Mouse (Mus musculus) Muller cell, postnatal 12 days (primary cell): ENCODE data around the gene Trim28.

Experiments used
- DNase-seq: peaks from one replicate; pipeline ENCODE4 v3.0.0-alpha.2; 2015; ENCODE audit errors: inconsistent ontology term

The Trim28 gene

GRCm38 (mm10) chr7:12998851-12999250, at the start of gene Trim28:
Gene Trim28 (plus strand): TSS chr7:12999114.
- no peak for DNase-seq

- no peak for DNase-seq
Observed at GRCm38 (mm10) chr7:12949872-12950229, 49.1 kb upstream of the Trim28 start.

GRCm38 (mm10) chr7:12954896-12955295, 44.0 kb upstream of the Trim28 start:
- peak; percentile 29 for DNase-seq

- DNase-seq, result no peak
Observed at GRCm38 (mm10) chr7:12957511-12957910, 41.4 kb upstream of the Trim28 start.

GRCm38 (mm10) chr7:12958948-12959347, 40.0 kb upstream of the Trim28 start:
- DNase-seq, result no peak

GRCm38 (mm10) chr7:12959718-12960117, 39.2 kb upstream of the Trim28 start:
- no peak for DNase-seq

GRCm38 (mm10) chr7:12961511-12962141, 37.3 kb upstream of the Trim28 start:
- peak; percentile 93 for DNase-seq

- DNase-seq, result peak; percentile 90
Observed at GRCm38 (mm10) chr7:12965678-12966091, 33.2 kb upstream of the Trim28 start, which contains the start of gene Zfp324. Gene Zfp324 (plus strand): TSS chr7:12965838.

GRCm38 (mm10) chr7:12966104-12966845, 32.6 kb upstream of the Trim28 start:
- DNase-seq, result peak; percentile 72

GRCm38 (mm10) chr7:12970906-12971305, 28.0 kb upstream of the Trim28 start:
- DNase-seq, result no peak

GRCm38 (mm10) chr7:12977682-12978389, 21.1 kb upstream of the Trim28 start, which contains the start of gene Zfp446:
Gene Zfp446 (plus strand): TSS chr7:12977848.
- DNase-seq, result peak; percentile 99

- DNase-seq, result no peak
Observed at GRCm38 (mm10) chr7:12978931-12979722, 19.8 kb upstream of the Trim28 start.

- DNase-seq, result no peak
Observed at GRCm38 (mm10) chr7:12979776-12980175, 19.1 kb upstream of the Trim28 start.

- no peak for DNase-seq
Observed at GRCm38 (mm10) chr7:12980291-12980690, 18.6 kb upstream of the Trim28 start.

- DNase-seq, result no peak
Observed at GRCm38 (mm10) chr7:12985724-12986123, 13.2 kb upstream of the Trim28 start.

- no peak for DNase-seq
Observed at GRCm38 (mm10) chr7:12986906-12987305, 12.0 kb upstream of the Trim28 start.

GRCm38 (mm10) chr7:12987409-12988189, 11.3 kb upstream of the Trim28 start:
- no peak for DNase-seq

- no peak for DNase-seq
Observed at GRCm38 (mm10) chr7:12992222-12992621, 6.7 kb upstream of the Trim28 start.

- no peak for DNase-seq
Observed at GRCm38 (mm10) chr7:12993148-12993547, 5.8 kb upstream of the Trim28 start.

GRCm38 (mm10) chr7:12995862-12996261, 3.1 kb upstream of the Trim28 start:
- no peak for DNase-seq

- no peak for DNase-seq
Observed at GRCm38 (mm10) chr7:12997230-12997629, 1.7 kb upstream of the Trim28 start.
